Mouse (Mus musculus) forebrain, embryonic 16.5 days (tissue): ENCODE results near the gene Col4a4. TPM values are rescaled to one million over a fixed set of nuclear protein-coding genes. Genes with fewer than 3 reads are reported as not detected.

Experiments used
- ATAC-seq: fragments of 200-750 bp; cut with Nextera tagmentation; 2 replicates; pipeline ENCODE4 v1.8.0; 2017; ENCODE audit warnings: mild to moderate bottlenecking, moderate library complexity
- H3K27ac ChIP-seq: fragments of 300-500 bp; sonication (generic); 2 replicates; pipeline ENCODE4 v1.5.1; 2014; ENCODE audit warnings: low read length, control low read depth
- H3K27me3 ChIP-seq: fragments of 300-500 bp; sonication (generic); replicated peaks from 2 replicates; pipeline ENCODE4 v1.6.1; 2014; ENCODE audit warnings: low read length; ENCODE audit not compliant: control insufficient read depth, insufficient read depth
- H3K36me3 ChIP-seq: fragments of 300-500 bp; sonication (generic); 2 replicates; pipeline ENCODE4 v1.6.1; 2014; ENCODE audit not compliant: control insufficient read depth, insufficient read depth
- H3K4me1 ChIP-seq: fragments of 300-500 bp; sonication (generic); replicated peaks from 2 replicates; pipeline ENCODE4 v1.6.1; 2014; ENCODE audit warnings: low read length; ENCODE audit not compliant: control insufficient read depth, insufficient read depth
- H3K4me2 ChIP-seq: fragments of 300-500 bp; sonication (generic); 2 replicates; pipeline ENCODE4 v1.6.1; 2014; ENCODE audit warnings: mild to moderate bottlenecking, low read length, control low read depth
- H3K4me3 ChIP-seq: fragments of 300-500 bp; sonication (generic); replicated peaks from 2 replicates; pipeline ENCODE4 v1.5.1; 2014; ENCODE audit warnings: mild to moderate bottlenecking, low read length, control low read depth
- H3K9ac ChIP-seq: fragments of 300-500 bp; sonication (generic); replicated peaks from 2 replicates; pipeline ENCODE4 v1.6.1; 2014; ENCODE audit warnings: low read depth, low read length, control low read depth
- H3K9me3 ChIP-seq: fragments of 300-500 bp; sonication (generic); 2 replicates; pipeline ENCODE4 v1.6.1; 2016; ENCODE audit warnings: low read length; ENCODE audit not compliant: control insufficient read depth
- WGBS: fragments of 180-500 bp; shearing (Covaris S2); extraction: QIAGEN DNeasy Blood & Tissue Kit; methylation state at CpG from one replicate; pipeline ENCODE4 v1.1.7; 2014; 5-methylcytosine and 5-hydroxymethylcytosine counted together
- polyA plus RNA-seq: library from polyadenylated mRNA; unstranded; fragments of >200 nt; fragmentation: Nextera tagmentation; extraction: Ambion mirVana; gene quantifications from 2 replicates; pipeline ENCODE4 v1.2.1, GENCODE M21; 2015

Col4a4 gene
- polyA plus RNA-seq, 1 experiment from 2014 or later, result 0.25 TPM

GRCm38 (mm10) chr1:82414434-82415045 lies 172.1 kb downstream of the Col4a4 start:
- Histone ChIP-seq H3K27ac (no peak overlapping the region), H3K27me3 (no peaks in the 10 kb centered on the region), H3K36me3 (no peaks in the 10 kb centered on the region), H3K4me2 (no peak overlapping the region), H3K4me3 (no peak overlapping the region), H3K9me3 (no peaks in the 10 kb centered on the region), H3K4me1 (peaks cover 6% of the 10 kb centered on the region; the same call in 1 of the 2 replicates), H3K9ac (no peak overlapping the region)
- no peak for ATAC-seq
- WGBS, result 90% methylated on average over 3 of the region's 3 CpGs

DNA sequence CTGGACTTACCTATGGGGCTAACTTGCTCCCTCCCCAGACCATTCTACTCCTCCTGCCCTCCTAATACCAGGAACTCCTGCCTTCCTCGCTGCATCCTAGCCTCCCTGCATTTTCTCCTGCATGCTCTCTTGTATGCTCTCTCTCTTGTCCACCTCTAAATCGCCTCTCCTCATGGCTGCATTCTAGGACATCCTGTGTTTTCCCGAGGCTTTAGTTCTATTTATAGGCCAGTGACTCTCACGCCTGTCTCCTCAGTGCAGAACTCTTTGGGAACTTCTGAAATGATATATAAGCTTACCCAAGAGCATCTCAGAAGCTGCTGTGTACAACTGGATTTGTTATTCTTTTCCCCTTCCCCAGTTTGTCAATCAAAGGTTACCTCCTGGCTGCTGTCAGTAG lies 174.6 kb downstream of the Col4a4 start:
- Histone ChIP-seq H3K27ac (no peak overlapping the region), H3K36me3 (no peaks in the 10 kb centered on the region), H3K4me3 (no peak overlapping the region), H3K9me3 (no peaks in the 10 kb centered on the region), H3K4me2 (no peak overlapping the region), H3K4me1 (peaks cover 5% of the 10 kb centered on the region), H3K27me3 (no peaks in the 10 kb centered on the region), H3K9ac (no peak overlapping the region)
- WGBS, result 82% methylated on average over 4 of the region's 4 CpGs
- no peak for ATAC-seq

DNA sequence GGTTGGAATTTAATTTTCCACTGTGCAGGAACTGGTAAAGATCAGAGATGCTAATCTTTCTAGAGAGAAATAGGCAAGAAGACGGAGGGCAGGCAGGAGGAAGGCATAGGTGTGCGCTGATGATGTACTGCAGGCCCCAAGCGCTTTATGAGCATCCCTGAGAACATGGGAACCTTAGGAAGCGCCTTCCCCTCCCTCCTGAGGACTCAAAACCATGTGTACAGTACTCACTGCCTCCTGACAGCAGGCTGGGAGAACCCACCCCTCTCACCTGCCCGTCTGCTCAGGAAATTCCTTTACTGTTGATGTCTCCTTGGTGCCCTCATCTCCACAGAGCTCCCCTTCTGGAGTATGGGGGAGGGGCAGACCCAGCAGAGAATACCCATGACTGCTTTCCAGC lies 175.1 kb downstream of the Col4a4 start:
- no peak overlapping the region for H3K4me2 ChIP-seq
- peak; percentile 31; the same call in 1 of the 2 replicates for ATAC-seq
- 74% methylated on average over 5 of the region's 5 CpGs for WGBS

DNA sequence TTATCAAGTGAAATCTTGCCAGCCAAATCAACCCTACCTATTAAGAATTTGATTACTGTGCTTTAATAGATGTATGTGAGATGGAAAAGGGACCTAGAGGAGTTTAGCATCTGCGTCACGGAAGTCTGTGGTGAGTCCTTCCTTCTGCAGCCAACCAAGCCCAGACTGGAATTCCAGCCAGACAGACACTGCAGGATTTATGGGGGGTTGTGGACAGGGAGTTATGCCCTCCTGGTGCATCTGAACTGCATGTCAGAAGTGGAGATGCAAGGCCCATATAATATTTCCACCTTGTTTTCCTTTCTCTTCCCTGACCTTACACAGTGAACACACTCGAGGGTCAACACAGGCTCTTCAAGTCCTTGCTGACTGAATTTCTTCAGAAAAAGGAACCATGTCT lies 176.1 kb downstream of the Col4a4 start:
- H3K27me3 ChIP-seq, result no peaks in the 10 kb centered on the region
- no peak for ATAC-seq
- no peak overlapping the region for H3K4me3 ChIP-seq
- no peaks in the 10 kb centered on the region for H3K36me3 ChIP-seq
- H3K4me2 ChIP-seq, result no peak overlapping the region
- no peaks in the 10 kb centered on the region for H3K9me3 ChIP-seq
- 78% methylated on average over 3 of the region's 3 CpGs for WGBS
- H3K4me1 ChIP-seq, result peaks cover 3% of the 10 kb centered on the region
- no peak overlapping the region for H3K27ac ChIP-seq
- H3K9ac ChIP-seq, result no peak overlapping the region

More for the DNA sequence above, 175.1 kb downstream of the Col4a4 start:
- Histone ChIP-seq H3K9ac (no peak overlapping the region), H3K27ac (no peak overlapping the region), H3K36me3 (no peaks in the 10 kb centered on the region), H3K27me3 (no peaks in the 10 kb centered on the region), H3K4me1 (peaks cover 3% of the 10 kb centered on the region), H3K4me3 (no peak overlapping the region), H3K9me3 (no peaks in the 10 kb centered on the region)

GRCm38 (mm10) chr1:82409271-82409670 lies 177.4 kb downstream of the Col4a4 start:
- Histone ChIP-seq H3K4me2 (no peak overlapping the region), H3K36me3 (no peaks in the 10 kb centered on the region), H3K27ac (no peak overlapping the region), H3K9ac (no peak overlapping the region), H3K4me1 (peaks cover 3% of the 10 kb centered on the region), H3K27me3 (no peaks in the 10 kb centered on the region), H3K4me3 (no peak overlapping the region), H3K9me3 (no peaks in the 10 kb centered on the region)
- 93% methylated on average over 9 of the region's 9 CpGs for WGBS
- ATAC-seq, result no peak

DNA sequence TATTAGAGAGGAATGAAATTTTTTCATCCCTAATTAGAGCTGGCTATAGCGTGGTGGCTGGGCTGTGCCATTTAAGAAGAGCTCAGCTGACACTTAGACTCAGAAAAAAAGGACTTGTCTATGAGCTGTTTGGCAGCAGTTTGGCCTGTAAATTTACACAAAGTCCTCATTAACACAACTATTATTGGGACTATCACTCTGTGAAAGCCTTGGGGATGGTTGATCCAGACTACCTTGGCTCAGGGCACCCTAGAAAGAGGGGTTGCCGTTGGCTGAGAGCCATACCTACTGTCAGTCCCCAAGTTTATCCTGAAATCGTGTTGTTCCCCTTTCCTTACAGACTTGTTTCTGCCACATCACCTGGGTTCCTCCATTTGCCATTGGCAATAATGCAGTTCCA lies 178.9 kb downstream of the Col4a4 start:
- Histone ChIP-seq H3K36me3 (no peaks in the 10 kb centered on the region), H3K4me1 (peaks cover 3% of the 10 kb centered on the region), H3K4me3 (no peak overlapping the region), H3K9ac (no peak overlapping the region), H3K4me2 (no peak overlapping the region), H3K9me3 (no peaks in the 10 kb centered on the region), H3K27ac (no peak overlapping the region), H3K27me3 (no peaks in the 10 kb centered on the region)
- ATAC-seq, result peak; percentile 57
- 32% methylated on average over 3 of the region's 3 CpGs for WGBS

Other genes starting within 250 kb of the Col4a4 start
- gene Col4a3, start 72 bp upstream of the Col4a4 start, polyA plus RNA-seq, result 0.24 and 0.51 TPM in 2 replicates
- gene Mff, start 138.0 kb upstream of the Col4a4 start, polyA plus RNA-seq, result 410 and 433 TPM in 2 replicates
- not detected in 2 replicates for gene Tm4sf20, start 181.6 kb upstream of the Col4a4 start, polyA plus RNA-seq
- not detected in 2 replicates for gene Gm47791, start 184.4 kb upstream of the Col4a4 start, polyA plus RNA-seq